Mouse (Mus musculus) brain, embryonic 14.5 days (tissue): Measurements from ENCODE around the gene Slit3.

Experiments
- CTCF ChIP-seq: fragments of 200-500 bp; IDR thresholded peaks from 2 replicates; pipeline ENCODE4 v1.5.1; 2012; ENCODE audit warnings: inconsistent platforms, mild to moderate bottlenecking, moderate library complexity, borderline replicate concordance; ENCODE audit not compliant: insufficient read depth, insufficient read length; ENCODE audit errors: extremely low read depth
- POLR2A ChIP-seq: fragments of 200-500 bp; IDR thresholded peaks from 2 replicates; pipeline ENCODE4 v1.6.1; 2012; ENCODE audit warnings: mild to moderate bottlenecking, inconsistent platforms, borderline replicate concordance; ENCODE audit not compliant: poor library complexity, insufficient read depth, insufficient read length, severe bottlenecking; ENCODE audit errors: extremely low read depth

DNA sequence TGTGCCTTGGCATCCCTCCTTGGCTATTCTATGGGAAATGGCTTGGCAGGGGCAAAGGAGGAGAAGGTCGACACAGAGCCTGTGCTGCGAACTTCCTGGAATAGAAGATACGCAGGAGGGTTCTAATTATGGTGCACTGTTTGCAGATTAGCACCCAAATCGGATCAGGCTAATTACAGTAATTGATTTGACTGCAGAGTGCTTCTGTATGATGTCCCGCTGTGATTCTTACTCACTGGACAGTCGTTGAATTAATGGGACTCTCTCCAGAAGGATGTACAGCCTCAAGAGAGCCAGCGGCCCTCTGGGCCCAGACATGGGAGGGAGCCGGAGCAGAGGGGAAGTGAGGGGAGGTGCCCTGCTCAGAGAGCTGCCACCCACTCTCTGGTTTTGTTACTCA, 542.6 kb downstream of the Slit3 start:
- TF ChIP-seq CTCF, result no peak
- TF ChIP-seq POLR2A, result no peak
